Mouse (Mus musculus): Measurements from ENCODE around the gene Gm20696.

DNA sequence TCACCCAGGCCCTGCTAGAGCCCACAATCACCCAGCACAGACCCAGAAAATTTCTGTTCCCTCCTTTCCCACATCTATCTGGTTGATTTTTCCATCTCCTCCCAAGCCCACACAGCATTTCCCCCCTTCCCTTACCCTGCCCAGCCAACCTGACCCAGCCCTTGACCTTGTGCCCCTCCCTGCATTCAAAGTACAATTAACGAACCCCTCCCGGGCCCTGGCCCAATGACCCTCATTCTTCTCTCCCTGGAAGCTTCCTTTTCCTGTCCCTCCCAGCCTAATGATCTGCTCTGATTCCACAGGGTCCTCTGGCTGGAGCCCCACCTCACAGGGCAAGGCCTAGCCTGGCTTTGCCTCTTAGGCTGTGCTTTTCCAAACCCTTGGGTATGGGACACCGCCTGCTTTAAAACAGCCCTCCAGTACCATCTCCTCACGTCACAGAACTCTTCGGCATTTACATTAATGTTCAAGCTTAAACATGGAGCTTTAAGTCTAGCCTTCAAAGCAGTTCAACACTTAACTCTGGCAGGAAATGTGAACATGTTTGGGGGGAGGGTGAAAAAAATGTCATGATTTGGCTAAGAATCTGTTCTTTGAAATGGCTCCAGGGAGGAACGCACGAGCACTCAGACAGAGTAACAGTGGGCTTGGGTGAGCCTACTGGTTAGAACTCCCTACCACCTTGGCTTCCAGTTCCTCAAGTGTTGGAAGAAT, 287.4 kb downstream of the Gm20696 start:
- TF ChIP-seq CTCF (IDR thresholded peaks at IDR 0.05; ENCODE audit: control insufficient read depth, insufficient read depth, low read length) (no peak), POLR2A (IDR thresholded peaks at IDR 0.05; ENCODE audit: borderline replicate concordance, control insufficient read depth, low read depth, low read length) (no peak)
